Mouse (Mus musculus): ENCODE measurements around the gene Saal1.

DNA sequence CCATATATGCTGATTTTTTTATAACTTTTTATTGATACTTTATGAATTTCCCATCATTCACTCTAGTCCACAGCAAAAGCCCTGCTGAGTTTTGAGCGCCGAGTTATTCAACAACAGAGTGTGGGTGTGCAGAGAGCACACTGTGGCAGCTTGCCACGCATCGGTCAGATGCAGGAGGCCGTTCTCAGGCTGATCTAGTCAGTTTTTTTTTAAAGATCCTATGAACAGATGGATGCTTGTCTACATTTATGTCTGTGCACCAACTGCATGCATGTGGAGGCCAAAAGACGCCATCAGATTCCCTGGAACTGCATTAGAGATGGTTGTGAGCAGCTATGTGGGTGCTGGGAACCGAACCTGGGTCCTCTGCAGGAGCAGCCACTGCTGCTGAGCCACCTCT is 35.4 kb downstream of the Saal1 start:
- no peak for TF ChIP-seq CTCF (IDR thresholded peaks at IDR 0.05; ENCODE audit: extremely low read depth, insufficient read depth, insufficient read length, insufficient replicate concordance)
- no peak for TF ChIP-seq POLR2A (IDR thresholded peaks at IDR 0.05; ENCODE audit: low read depth, low read length)
